Mouse (Mus musculus) cortical plate, adult 2 months (tissue): ENCODE measurements around the gene Abcc9. TPM values are rescaled to one million over a fixed set of nuclear protein-coding genes. Genes with fewer than 3 reads are reported as not detected.

ENCODE experiments used
- H3K27ac ChIP-seq: fragments of 200-500 bp; 2 replicates; pipeline ENCODE4 v1.5.1; 2012; ENCODE audit warnings: low read length, control low read depth, inconsistent platforms; ENCODE audit not compliant: insufficient read depth
- H3K4me1 ChIP-seq: fragments of 200-500 bp; 2 replicates; pipeline ENCODE4 v1.6.1; 2011; ENCODE audit warnings: low read length; ENCODE audit not compliant: control insufficient read depth, insufficient read depth
- H3K4me3 ChIP-seq: fragments of 200-500 bp; 2 replicates; pipeline ENCODE4 v1.5.1; 2011; ENCODE audit warnings: mild to moderate bottlenecking, low read length, control low read depth; ENCODE audit not compliant: insufficient read depth
- CTCF ChIP-seq: fragments of 200-500 bp; IDR thresholded peaks from 2 replicates; pipeline ENCODE4 v1.5.1; 2011; ENCODE audit warnings: mild to moderate bottlenecking, control low read depth, low read length; ENCODE audit not compliant: insufficient read depth; ENCODE audit errors: extremely low read depth
- POLR2A ChIP-seq: fragments of 200-500 bp; IDR thresholded peaks from 2 replicates; pipeline ENCODE4 v1.6.1; 2011; ENCODE audit warnings: mild to moderate bottlenecking, low read length, control low read depth; ENCODE audit not compliant: insufficient read depth; ENCODE audit errors: extremely low read depth
- polyA plus RNA-seq: library from polyadenylated mRNA; depleted of rRNA; stranded (reverse); fragments of >200 nt; gene quantifications from 2 replicates; pipeline ENCODE4 v1.2.3, GENCODE M21; 2012

Gene Abcc9
- polyA plus RNA-seq, 1 experiment = 3.1 TPM

DNA sequence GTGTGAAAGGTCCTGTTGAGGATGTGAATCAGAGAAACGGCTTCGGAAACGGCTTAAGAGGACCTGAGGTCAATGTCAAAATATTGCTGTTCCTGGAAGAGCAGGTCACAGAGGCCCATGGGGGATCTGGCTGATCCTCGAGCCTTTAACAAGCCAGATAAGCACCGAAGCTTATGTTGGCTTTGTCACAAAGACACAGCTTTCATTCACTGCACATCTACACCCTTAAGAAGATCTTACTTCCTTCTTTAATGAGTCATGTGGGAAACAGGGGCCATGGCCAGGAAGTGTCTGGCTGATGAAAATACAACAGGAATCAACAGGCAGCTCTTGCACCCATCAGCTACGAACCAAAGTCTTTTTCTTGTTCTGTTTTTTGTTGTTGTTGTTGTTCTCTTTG, 6.3 kb upstream of the Abcc9 start:
- no peak for TF ChIP-seq CTCF
- TF ChIP-seq POLR2A = no peak
- Histone ChIP-seq H3K4me3 (no peak overlapping the region), H3K4me1 (no peaks in the 10 kb centered on the region), H3K27ac (no peak overlapping the region)

DNA sequence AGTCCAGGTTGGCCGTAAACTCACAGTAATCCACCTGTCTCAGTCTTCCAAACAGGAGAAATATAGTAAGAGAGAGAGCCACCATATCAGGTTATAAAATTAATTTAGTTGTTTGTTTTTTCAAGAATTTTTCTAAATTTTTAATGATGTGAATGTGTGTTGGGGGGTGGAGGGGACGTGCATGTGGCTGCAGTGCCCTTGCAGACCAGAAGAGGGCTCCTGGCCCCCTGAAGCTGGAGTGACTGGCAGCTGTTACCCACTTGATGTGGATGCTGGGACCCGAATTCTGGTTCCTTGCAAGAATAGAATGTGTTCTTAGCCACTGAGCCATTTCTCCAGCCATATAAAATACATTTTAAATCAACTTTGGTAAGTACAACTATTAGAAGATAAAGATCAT, 4.6 kb upstream of the Abcc9 start:
- Histone ChIP-seq H3K4me3 (no peak overlapping the region), H3K4me1 (no peaks in the 10 kb centered on the region), H3K27ac (no peak overlapping the region)
- TF ChIP-seq POLR2A (no peak), CTCF (no peak)

DNA sequence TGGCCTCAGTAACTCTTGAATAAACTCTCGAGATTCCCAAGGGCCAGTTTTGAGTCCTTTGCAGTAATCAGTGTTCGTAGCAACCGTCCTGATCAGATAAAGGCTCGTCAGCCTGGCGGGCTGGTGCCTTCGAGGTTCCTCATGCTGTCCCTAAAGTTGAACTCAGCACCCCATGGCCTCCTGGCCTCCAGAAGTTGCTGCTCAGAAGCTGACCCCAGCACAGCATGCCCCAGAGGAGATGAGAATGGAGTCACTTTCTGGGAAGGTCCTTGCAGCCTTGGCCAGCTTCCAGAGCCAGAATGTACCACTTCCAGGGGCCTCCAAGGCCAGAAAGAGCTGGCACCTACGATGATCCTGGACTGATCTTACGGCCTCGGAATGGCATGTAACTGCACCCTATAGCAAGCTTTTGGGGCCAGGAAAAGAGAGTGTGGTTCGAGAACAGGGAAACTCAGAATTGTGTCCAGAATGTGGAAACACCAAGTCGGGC, 1.4 kb upstream of the Abcc9 start:
- Histone ChIP-seq H3K4me1 (no peaks in the 10 kb centered on the region), H3K4me3 (no peak overlapping the region), H3K27ac (no peak overlapping the region)
- no peak for TF ChIP-seq CTCF
- TF ChIP-seq POLR2A = no peak

DNA sequence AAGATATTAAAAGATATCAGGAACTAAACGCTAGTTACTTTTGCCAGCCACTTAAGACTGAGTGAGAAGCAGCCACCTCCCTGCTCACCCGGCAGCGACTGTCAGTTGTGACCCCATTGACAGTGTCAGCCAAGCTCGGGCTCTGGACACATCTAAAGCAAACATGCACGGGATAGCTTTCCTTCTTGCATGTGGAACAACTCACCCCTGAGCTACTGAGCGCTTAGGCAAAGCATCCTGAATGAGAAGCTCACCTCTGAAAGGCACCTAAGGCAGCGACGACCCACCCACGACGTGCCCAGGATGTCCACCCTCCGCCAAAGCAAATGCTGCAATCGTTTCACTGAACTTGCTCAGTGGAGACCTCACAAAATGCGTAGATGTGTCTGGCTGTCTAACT, 954 bp downstream of the Abcc9 start:
- Histone ChIP-seq H3K27ac (no peak overlapping the region), H3K4me1 (no peaks in the 10 kb centered on the region), H3K4me3 (no peak overlapping the region)
- TF ChIP-seq POLR2A (no peak), CTCF (no peak)

DNA sequence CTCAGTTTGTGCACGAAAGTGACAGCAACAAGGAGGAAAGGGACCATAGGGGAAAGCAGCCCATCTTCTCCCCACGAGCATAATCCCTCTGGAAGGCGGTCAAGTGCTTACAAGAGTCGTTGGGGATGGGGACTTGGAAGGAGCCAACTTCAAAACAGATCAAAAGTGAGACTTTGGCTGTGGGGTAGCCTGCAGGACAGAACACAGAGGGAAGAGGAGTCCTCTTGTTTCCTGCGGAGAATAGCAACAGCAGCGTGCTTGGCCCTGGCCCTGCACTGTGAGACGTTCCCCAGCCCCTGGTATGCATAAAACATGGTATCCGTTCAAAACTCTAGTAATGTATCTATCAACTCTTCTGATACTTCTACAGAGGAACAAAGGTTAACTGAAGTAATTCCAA, 1.4 kb downstream of the Abcc9 start:
- no peak overlapping the region for H3K4me3 ChIP-seq
- no peaks in the 10 kb centered on the region for H3K4me1 ChIP-seq
- no peak overlapping the region for H3K27ac ChIP-seq
- TF ChIP-seq POLR2A = no peak
- no peak for TF ChIP-seq CTCF

DNA sequence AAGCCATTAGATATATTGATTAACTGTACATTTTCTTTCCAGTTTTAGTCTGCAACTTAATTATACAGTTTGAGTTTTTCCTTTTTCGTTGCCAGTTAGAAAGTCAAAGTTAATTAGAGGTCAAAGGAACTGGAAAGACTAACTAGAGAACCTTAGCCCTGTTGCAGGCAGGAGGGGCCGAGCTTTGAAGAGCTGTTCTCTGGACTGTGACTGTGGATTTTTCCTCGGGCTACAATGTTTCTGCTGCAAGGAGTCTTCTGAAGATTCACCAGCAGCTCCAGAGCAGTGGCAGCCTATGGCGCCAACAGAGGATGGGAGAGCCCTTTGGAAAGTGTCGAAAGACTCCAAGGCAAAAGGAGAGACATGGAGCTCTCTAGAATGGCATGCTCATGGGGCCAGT, 10.0 kb downstream of the Abcc9 start:
- H3K4me1 ChIP-seq = no peaks in the 10 kb centered on the region
- TF ChIP-seq CTCF (no peak), POLR2A (no peak)
- no peak overlapping the region for H3K4me3 ChIP-seq
- no peak overlapping the region for H3K27ac ChIP-seq

DNA sequence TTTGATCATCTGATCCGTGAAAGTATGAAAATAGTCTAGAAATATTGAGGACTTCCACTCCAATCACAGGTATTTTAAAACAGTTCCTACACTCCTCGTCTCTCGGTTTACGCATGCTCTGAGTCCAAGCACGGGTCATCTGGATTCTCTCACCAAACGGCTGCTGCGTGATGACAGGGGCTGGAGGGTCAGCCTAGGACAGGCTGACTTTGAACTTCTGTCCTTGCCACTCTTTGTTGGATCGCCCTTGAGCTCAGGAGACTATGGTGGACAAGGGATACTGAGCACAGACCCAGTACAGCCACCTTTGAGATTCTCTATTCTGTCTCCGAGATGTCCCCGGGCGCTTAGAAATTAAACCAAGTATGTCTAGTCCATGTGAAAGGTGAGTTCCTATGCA, 12.4 kb downstream of the Abcc9 start:
- Histone ChIP-seq H3K27ac (no peak overlapping the region), H3K4me1 (no peaks in the 10 kb centered on the region), H3K4me3 (no peak overlapping the region)
- TF ChIP-seq POLR2A (no peak), CTCF (no peak)

DNA sequence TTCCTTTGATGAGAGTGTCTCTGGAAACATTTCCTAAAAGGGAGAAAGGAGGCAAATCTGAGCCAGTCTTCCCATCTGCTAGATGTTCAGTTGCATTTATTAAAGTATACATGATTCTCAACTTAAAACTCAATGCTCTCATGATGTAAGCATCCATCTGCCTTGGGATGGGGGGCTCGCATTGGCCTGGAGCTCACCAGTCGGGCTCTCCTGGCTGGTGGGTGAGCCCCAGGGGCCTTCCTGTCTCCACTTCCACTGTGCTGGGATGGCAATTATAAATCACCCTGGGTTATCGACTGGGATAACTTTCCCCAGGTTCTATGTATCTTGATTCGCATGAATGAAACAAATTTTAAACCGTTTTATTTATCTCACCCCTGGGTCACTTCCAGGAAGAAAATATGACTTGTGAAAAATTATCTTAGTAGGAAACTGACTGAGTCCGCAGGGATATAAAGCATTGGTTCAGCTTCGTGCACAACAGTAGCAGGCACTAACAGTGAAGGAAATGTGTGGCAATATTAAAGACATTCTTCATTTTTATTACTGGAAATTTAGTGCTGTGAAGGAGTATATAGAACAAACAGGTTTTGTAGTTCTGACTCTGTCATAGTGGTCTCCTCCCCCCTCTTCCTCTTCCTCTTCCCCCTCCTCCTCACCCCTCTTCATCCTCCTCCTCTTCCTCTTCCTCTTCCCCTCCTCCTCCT, 19.0 kb downstream of the Abcc9 start:
- H3K4me3 ChIP-seq = no peak overlapping the region
- no peak overlapping the region for H3K27ac ChIP-seq
- TF ChIP-seq CTCF (no peak), POLR2A (no peak)
- H3K4me1 ChIP-seq = no peaks in the 10 kb centered on the region

DNA sequence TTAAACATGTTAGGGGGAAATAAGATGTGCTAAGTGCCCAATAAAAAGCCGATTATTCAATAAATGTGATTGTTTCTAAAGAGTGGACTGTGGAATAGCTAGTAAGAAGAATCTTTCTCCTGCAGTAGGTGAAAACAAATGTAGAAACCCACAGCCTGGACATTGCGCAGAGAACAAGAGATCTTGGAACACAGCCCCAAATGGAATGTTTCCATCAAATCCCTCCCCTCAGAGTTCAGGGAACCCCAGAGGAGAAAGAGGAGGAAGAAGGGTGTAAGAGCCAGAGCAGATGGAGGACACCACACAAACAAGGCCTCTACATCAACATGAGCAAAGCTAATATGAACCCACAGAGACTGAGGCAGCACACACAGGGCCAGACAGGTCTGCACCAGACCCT, 32.1 kb downstream of the Abcc9 start:
- no peak for TF ChIP-seq POLR2A
- no peak for TF ChIP-seq CTCF
- Histone ChIP-seq H3K27ac (no peak overlapping the region), H3K4me1 (no peaks in the 10 kb centered on the region), H3K4me3 (no peak overlapping the region)

DNA sequence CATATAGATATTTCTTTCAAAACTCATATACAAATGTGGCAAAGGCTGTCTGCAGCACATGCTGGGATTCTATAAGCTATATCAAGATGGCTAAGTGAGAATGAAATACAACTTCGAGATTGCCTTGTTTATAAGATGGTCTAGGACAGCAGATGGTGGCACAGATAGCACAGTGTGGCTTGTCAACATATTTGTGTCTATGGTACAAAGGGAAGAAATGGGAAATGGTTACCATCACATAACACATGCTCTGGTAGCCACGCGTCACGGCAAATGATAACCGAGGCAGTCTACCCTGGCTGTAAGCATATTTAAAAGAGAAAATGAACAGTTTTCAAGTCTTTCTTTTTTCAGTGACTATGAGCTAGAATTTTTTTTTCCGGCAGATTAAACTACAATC, 32.8 kb downstream of the Abcc9 start:
- H3K27ac ChIP-seq = no peak overlapping the region
- no peak overlapping the region for H3K4me3 ChIP-seq
- TF ChIP-seq CTCF = no peak
- no peak for TF ChIP-seq POLR2A
- H3K4me1 ChIP-seq = no peaks in the 10 kb centered on the region

DNA sequence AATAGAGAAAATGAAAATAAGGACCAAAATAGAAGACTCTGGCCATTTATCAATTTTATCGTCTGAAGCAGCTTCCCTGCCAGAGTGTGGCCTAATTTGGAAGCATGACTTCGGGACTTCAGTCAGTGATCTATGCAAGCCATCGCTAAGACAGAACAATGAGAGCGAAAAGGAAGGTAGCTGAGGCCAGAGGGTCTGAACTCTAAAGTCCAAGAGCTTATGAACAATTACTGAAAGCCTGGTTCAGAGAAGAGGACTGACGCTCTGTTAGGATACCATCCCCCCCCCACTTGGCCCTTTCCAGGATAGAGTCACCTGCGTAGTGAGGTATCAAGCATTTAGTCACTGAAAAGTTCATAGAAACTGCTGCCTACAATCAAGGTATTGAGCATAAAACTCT, 33.3 kb downstream of the Abcc9 start:
- Histone ChIP-seq H3K27ac (no peak overlapping the region), H3K4me3 (no peak overlapping the region), H3K4me1 (no peaks in the 10 kb centered on the region)
- TF ChIP-seq CTCF = no peak
- TF ChIP-seq POLR2A = no peak
